Mouse (Mus musculus) forebrain, postnatal 0 days (tissue): ENCODE measurements around the gene Ppp2r5e. TPM values are rescaled to one million over a fixed set of nuclear protein-coding genes. Genes with fewer than 3 reads are reported as not detected.

Experiments used
- ATAC-seq: fragments of 200-750 bp; cut with Nextera tagmentation; 2 replicates; pipeline ENCODE4 v1.8.0; 2017; ENCODE audit warnings: mild to moderate bottlenecking, moderate library complexity
- DNase-seq: peaks from one replicate; pipeline ENCODE4 v3.0.0-alpha.2; 2015
- H3K27ac ChIP-seq: fragments of 300-500 bp; sonication (generic); 2 replicates; pipeline ENCODE4 v1.5.1; 2014; ENCODE audit warnings: low read depth, mild to moderate bottlenecking, antibody characterized with exemption, low read length, moderate library complexity, mixed read lengths
- H3K27me3 ChIP-seq: fragments of 300-500 bp; sonication (generic); 2 replicates; pipeline ENCODE4 v1.6.1; 2014; ENCODE audit warnings: mild to moderate bottlenecking, low read length, mixed read lengths; ENCODE audit not compliant: insufficient read depth
- H3K36me3 ChIP-seq: fragments of 300-500 bp; sonication (generic); 2 replicates; pipeline ENCODE4 v1.6.1; 2014; ENCODE audit warnings: mild to moderate bottlenecking, moderate library complexity; ENCODE audit not compliant: insufficient read depth
- H3K4me1 ChIP-seq: fragments of 300-500 bp; sonication (generic); 2 replicates; pipeline ENCODE4 v1.6.1; 2014; ENCODE audit warnings: antibody characterized with exemption; ENCODE audit not compliant: insufficient read depth
- H3K4me2 ChIP-seq: fragments of 300-500 bp; sonication (generic); 2 replicates; pipeline ENCODE4 v1.6.1; 2014; ENCODE audit warnings: low read depth, mild to moderate bottlenecking, moderate library complexity
- H3K4me3 ChIP-seq: fragments of 300-500 bp; sonication (generic); 2 replicates; pipeline ENCODE4 v1.5.1; 2014; ENCODE audit warnings: low read depth, low read length, mixed read lengths
- H3K9ac ChIP-seq: fragments of 300-500 bp; sonication (generic); 2 replicates; pipeline ENCODE4 v1.6.1; 2014; ENCODE audit warnings: mild to moderate bottlenecking
- H3K9me3 ChIP-seq: fragments of 300-500 bp; sonication (generic); 2 replicates; pipeline ENCODE4 v1.6.1; 2016; ENCODE audit warnings: low read length
- CTCF ChIP-seq: sonication (generic); IDR thresholded peaks from 2 replicates; pipeline ENCODE4 v1.5.1; 2016; ENCODE audit warnings: antibody characterized with exemption, control low read depth, low read depth
- WGBS: fragments of 180-500 bp; shearing (Covaris S2); extraction: QIAGEN DNeasy Blood & Tissue Kit; methylation state at CpG from one replicate; pipeline ENCODE4 v1.1.7; 2014; 5-methylcytosine and 5-hydroxymethylcytosine counted together
- polyA plus RNA-seq: library from polyadenylated mRNA; unstranded; fragments of >200 nt; fragmentation: Nextera tagmentation; extraction: Ambion mirVana; gene quantifications from 2 replicates; pipeline ENCODE4 v1.2.1, GENCODE M21; 2015
- total RNA-seq: library from RNA; depleted of rRNA; stranded (reverse); fragments of >200 nt; gene quantifications from 2 replicates; pipeline ENCODE4 v1.2.3, GENCODE M21; 2014

Gene Ppp2r5e
- total and polyA plus RNA-seq, 2 experiments from 2014 or later, result 26.7 to 50.8 TPM

- ATAC-seq (no peak), DNase-seq (no peak)
- H3K9me3 ChIP-seq, result no peaks in the 10 kb centered on the region
- 96% methylated on average over 8 of the region's 8 CpGs for WGBS
- no peak overlapping the region for H3K27ac ChIP-seq
- H3K36me3 ChIP-seq, result no peaks in the 10 kb centered on the region
- no peak for TF ChIP-seq CTCF
- no peak overlapping the region for H3K9ac ChIP-seq
- H3K4me1 ChIP-seq, result no peaks in the 10 kb centered on the region
- H3K4me3 ChIP-seq, result no peak overlapping the region
- no peaks in the 10 kb centered on the region for H3K27me3 ChIP-seq
- H3K4me2 ChIP-seq, result no peak overlapping the region
Observed at GRCm38 (mm10) chr12:75480031-75480430, 116.0 kb downstream of the Ppp2r5e start.

- 83% methylated on average over 8 of the region's 8 CpGs for WGBS
- H3K4me1 ChIP-seq, result no peaks in the 10 kb centered on the region
- no peak for TF ChIP-seq CTCF
- no peaks in the 10 kb centered on the region for H3K27me3 ChIP-seq
- ATAC-seq (no peak), DNase-seq (no peak)
- H3K4me3 ChIP-seq, result no peak overlapping the region
- no peak overlapping the region for H3K27ac ChIP-seq
- H3K9ac ChIP-seq, result no peak overlapping the region
- H3K9me3 ChIP-seq, result no peaks in the 10 kb centered on the region
- no peak overlapping the region for H3K4me2 ChIP-seq
- no peaks in the 10 kb centered on the region for H3K36me3 ChIP-seq
Observed at GRCm38 (mm10) chr12:75479375-75479898, 116.6 kb downstream of the Ppp2r5e start.

GRCm38 (mm10) chr12:75478596-75478995 is 117.4 kb downstream of the Ppp2r5e start:
- 81% methylated on average over 3 of the region's 3 CpGs for WGBS
- no peaks in the 10 kb centered on the region for H3K9me3 ChIP-seq
- no peak overlapping the region for H3K4me3 ChIP-seq
- H3K4me1 ChIP-seq, result no peaks in the 10 kb centered on the region
- DNase-seq (no peak), ATAC-seq (no peak)
- H3K4me2 ChIP-seq, result no peak overlapping the region
- no peak for TF ChIP-seq CTCF
- no peaks in the 10 kb centered on the region for H3K27me3 ChIP-seq
- H3K36me3 ChIP-seq, result no peaks in the 10 kb centered on the region
- H3K9ac ChIP-seq, result no peak overlapping the region
- peak overlapping the region; percentile 42; the same call in 1 of the 2 replicates for H3K27ac ChIP-seq

- no peak for TF ChIP-seq CTCF
- no peaks in the 10 kb centered on the region for H3K9me3 ChIP-seq
- H3K4me3 ChIP-seq, result no peak overlapping the region
- ATAC-seq (peak; percentile 48; the same call in 1 of the 2 replicates), DNase-seq (peak; percentile 20)
- 43% methylated on average over 4 of the region's 4 CpGs for WGBS
- no peaks in the 10 kb centered on the region for H3K4me1 ChIP-seq
- no peak overlapping the region for H3K9ac ChIP-seq
- H3K36me3 ChIP-seq, result no peaks in the 10 kb centered on the region
- 0 out of 2 replicates have a peak overlapping the region, but pooled peaks have one; percentile 42 for H3K27ac ChIP-seq
- H3K4me2 ChIP-seq, result no peak overlapping the region
- H3K27me3 ChIP-seq, result no peaks in the 10 kb centered on the region
Observed at GRCm38 (mm10) chr12:75478117-75478516, 117.9 kb downstream of the Ppp2r5e start.

GRCm38 (mm10) chr12:75473021-75473420 is 123.0 kb downstream of the Ppp2r5e start:
- WGBS, result 92% methylated on average over 2 of the region's 2 CpGs
- no peaks in the 10 kb centered on the region for H3K9me3 ChIP-seq
- no peaks in the 10 kb centered on the region for H3K27me3 ChIP-seq
- H3K4me2 ChIP-seq, result no peak overlapping the region
- H3K36me3 ChIP-seq, result no peaks in the 10 kb centered on the region; the same call in 1 of the 2 replicates
- no peaks in the 10 kb centered on the region for H3K4me1 ChIP-seq
- no peak for TF ChIP-seq CTCF
- ATAC-seq (no peak), DNase-seq (no peak)
- H3K4me3 ChIP-seq, result no peak overlapping the region
- H3K9ac ChIP-seq, result no peak overlapping the region
- no peak overlapping the region for H3K27ac ChIP-seq

- 78% methylated on average over 3 of the region's 3 CpGs for WGBS
- no peak overlapping the region for H3K27ac ChIP-seq
- no peak overlapping the region for H3K4me2 ChIP-seq
- no peaks in the 10 kb centered on the region for H3K9me3 ChIP-seq
- H3K4me1 ChIP-seq, result no peaks in the 10 kb centered on the region
- peaks cover 4% of the 10 kb centered on the region for H3K36me3 ChIP-seq
- TF ChIP-seq CTCF, result no peak
- no peak overlapping the region for H3K4me3 ChIP-seq
- ATAC-seq (no peak), DNase-seq (no peak)
- no peaks in the 10 kb centered on the region for H3K27me3 ChIP-seq
- no peak overlapping the region for H3K9ac ChIP-seq
Observed at GRCm38 (mm10) chr12:75472107-75472506, 123.9 kb downstream of the Ppp2r5e start.

GRCm38 (mm10) chr12:75467814-75468213 is 128.2 kb downstream of the Ppp2r5e start:
- H3K4me1 ChIP-seq, result no peaks in the 10 kb centered on the region
- ATAC-seq (no peak), DNase-seq (no peak)
- no peak overlapping the region for H3K27ac ChIP-seq
- no peak overlapping the region for H3K4me2 ChIP-seq
- TF ChIP-seq CTCF, result no peak; the same call in 1 of the 2 replicates
- no peaks in the 10 kb centered on the region for H3K27me3 ChIP-seq
- H3K4me3 ChIP-seq, result no peak overlapping the region
- peaks cover 26% of the 10 kb centered on the region for H3K36me3 ChIP-seq
- WGBS, result 87% methylated on average over 6 of the region's 6 CpGs
- no peaks in the 10 kb centered on the region for H3K9me3 ChIP-seq
- no peak overlapping the region for H3K9ac ChIP-seq
